Mouse (Mus musculus) small intestine, adult 2 months (tissue): ENCODE results near the gene Cic.

ENCODE experiments used
- CTCF ChIP-seq: fragments of 200-500 bp; IDR thresholded peaks from 2 replicates; pipeline ENCODE4 v1.5.1; 2012; ENCODE audit warnings: low read depth, mild to moderate bottlenecking, control low read depth, inconsistent platforms, low read length, moderate library complexity, mixed read lengths; ENCODE audit not compliant: insufficient replicate concordance, insufficient read length; ENCODE audit errors: extremely low read depth
- POLR2A ChIP-seq: fragments of 200-500 bp; IDR thresholded peaks from 2 replicates; pipeline ENCODE4 v1.6.1; 2012; ENCODE audit warnings: low read depth, mild to moderate bottlenecking, control low read depth, inconsistent platforms, low read length, moderate library complexity

- TF ChIP-seq CTCF (no peak), POLR2A (no peak)
These were observed 35.3 kb upstream of the Cic start for GRCm38 (mm10) chr7:25232101-25232648.
